Mouse (Mus musculus): ENCODE data around the gene Apoc2. TPM values are rescaled to one million over a fixed set of nuclear protein-coding genes. Genes with fewer than 3 reads are reported as not detected.
"Not testable (repeated sequence)": the region's sequence is repeated elsewhere in the genome, so short reads cannot be mapped to it uniquely, and the experiment has no call there.

The Apoc2 gene
- polyA plus RNA-seq, 1 experiment from 2014 or later: 98.1 TPM

GRCm38 (mm10) chr7:19688101-19688500 lies 10.4 kb upstream of the Apoc2 start:
- Histone ChIP-seq H3K4me1 (peaks cover 8% of the 10 kb centered on the region), H3K27ac (no peak overlapping the region), H3K9me3 (no peaks in the 10 kb centered on the region), H3K27me3 (replicated peaks) (no peaks in the 10 kb centered on the region), H3K4me3 (replicated peaks) (no peak overlapping the region), H3K9ac (no peak overlapping the region), H3K36me3 (no peaks in the 10 kb centered on the region), H3K4me2 (no peak overlapping the region)
- ATAC-seq (ENCODE audit: insufficient read depth, low FRiP score, low read depth): no peak
- 91% methylated on average over 10 of the region's 10 CpGs for WGBS

- ATAC-seq (ENCODE audit: insufficient read depth, low FRiP score, low read depth): peak; percentile 38; the same call in 1 of the 2 replicates
- not testable (repeated sequence) for H3K27me3 ChIP-seq (replicated peaks); H3K27ac ChIP-seq; H3K9me3 ChIP-seq; H3K36me3 ChIP-seq; H3K4me2 ChIP-seq; H3K4me1 ChIP-seq; H3K4me3 ChIP-seq (replicated peaks); H3K9ac ChIP-seq
- WGBS: 64% methylated on average over 8 of the region's 8 CpGs
These were observed 9.3 kb upstream of the Apoc2 start for GRCm38 (mm10) chr7:19686927-19687583.

- Histone ChIP-seq H3K9me3 (no peaks in the 10 kb centered on the region), H3K27ac (no peak overlapping the region), H3K4me3 (replicated peaks) (no peak overlapping the region), H3K36me3 (no peaks in the 10 kb centered on the region), H3K4me2 (no peak overlapping the region), H3K27me3 (replicated peaks) (no peaks in the 10 kb centered on the region), H3K4me1 (no peaks in the 10 kb centered on the region), H3K9ac (no peak overlapping the region)
- ATAC-seq (ENCODE audit: insufficient read depth, low FRiP score, low read depth): no peak
- 80% methylated on average over 6 of the region's 6 CpGs for WGBS
These were observed 8.8 kb upstream of the Apoc2 start for GRCm38 (mm10) chr7:19686521-19686920.

GRCm38 (mm10) chr7:19685374-19685773 lies 7.6 kb upstream of the Apoc2 start:
- no peak for ATAC-seq (ENCODE audit: insufficient read depth, low FRiP score, low read depth)
- H3K4me3 ChIP-seq (replicated peaks): no peak overlapping the region
- no peaks in the 10 kb centered on the region for H3K27me3 ChIP-seq (replicated peaks)
- no peaks in the 10 kb centered on the region for H3K4me1 ChIP-seq
- no peak overlapping the region for H3K27ac ChIP-seq
- no peak overlapping the region for H3K4me2 ChIP-seq
- 53% methylated on average over 4 of the region's 4 CpGs for WGBS
- H3K9ac ChIP-seq: no peak overlapping the region
- H3K36me3 ChIP-seq: no peaks in the 10 kb centered on the region
- no peaks in the 10 kb centered on the region for H3K9me3 ChIP-seq

- no peaks in the 10 kb centered on the region for H3K9me3 ChIP-seq
- no peaks in the 10 kb centered on the region for H3K36me3 ChIP-seq
- no peak overlapping the region for H3K9ac ChIP-seq
- no peak overlapping the region for H3K4me3 ChIP-seq (replicated peaks)
- WGBS: 76% methylated on average over 6 of the region's 6 CpGs
- H3K4me2 ChIP-seq: no peak overlapping the region
- no peaks in the 10 kb centered on the region for H3K4me1 ChIP-seq
- no peaks in the 10 kb centered on the region for H3K27me3 ChIP-seq (replicated peaks)
- ATAC-seq (ENCODE audit: insufficient read depth, low FRiP score, low read depth): no peak
- no peak overlapping the region for H3K27ac ChIP-seq
These were observed 6.0 kb upstream of the Apoc2 start for GRCm38 (mm10) chr7:19683771-19684201.

- H3K4me2 ChIP-seq: no peak overlapping the region
- no peak overlapping the region for H3K27ac ChIP-seq
- ATAC-seq (ENCODE audit: insufficient read depth, low FRiP score, low read depth): no peak
- H3K27me3 ChIP-seq (replicated peaks): no peaks in the 10 kb centered on the region
- H3K4me1 ChIP-seq: no peaks in the 10 kb centered on the region
- no peak overlapping the region for H3K9ac ChIP-seq
- no peak overlapping the region for H3K4me3 ChIP-seq (replicated peaks)
- WGBS: 63% methylated on average over 3 of the region's 3 CpGs
- H3K9me3 ChIP-seq: no peaks in the 10 kb centered on the region
- H3K36me3 ChIP-seq: no peaks in the 10 kb centered on the region
These were observed 5.2 kb upstream of the Apoc2 start for GRCm38 (mm10) chr7:19682979-19683378.

GRCm38 (mm10) chr7:19681202-19681694 lies 3.5 kb upstream of the Apoc2 start, which contains the start of the genes Gm44805 and Apoc4:
Gene Gm44805, minus strand, starts transcription at chr7:19681423.
Gene Apoc4, minus strand, starts transcription at chr7:19681479.
- 59% methylated on average over 8 of the region's 8 CpGs for WGBS
- Histone ChIP-seq H3K27ac (no peak within 1 kb of the TSS), H3K9ac (no peak within 1 kb of the TSS)

GRCm38 (mm10) chr7:19680702-19681101 lies 3.0 kb upstream of the Apoc2 start:
- H3K4me1 ChIP-seq: no peaks in the 10 kb centered on the region
- 72% methylated on average over 2 of the region's 2 CpGs for WGBS
- no peaks in the 10 kb centered on the region for H3K27me3 ChIP-seq (replicated peaks)
- no peak overlapping the region for H3K4me2 ChIP-seq
- no peak for ATAC-seq (ENCODE audit: insufficient read depth, low FRiP score, low read depth)
- H3K9ac ChIP-seq: no peak overlapping the region
- H3K4me3 ChIP-seq (replicated peaks): no peak overlapping the region
- H3K36me3 ChIP-seq: no peaks in the 10 kb centered on the region
- no peaks in the 10 kb centered on the region for H3K9me3 ChIP-seq
- H3K27ac ChIP-seq: no peak overlapping the region

More at GRCm38 (mm10) chr7:19681202-19681694, 3.5 kb upstream of the Apoc2 start, which contains the start of the genes Gm44805 and Apoc4:
- H3K36me3 ChIP-seq: no peaks in the 10 kb centered on the region
- H3K4me3 ChIP-seq (replicated peaks): no peak within 1 kb of the TSS
- no peaks in the 10 kb centered on the region for H3K4me1 ChIP-seq
- H3K27me3 ChIP-seq (replicated peaks): no peaks in the 10 kb centered on the region
- H3K4me2 ChIP-seq: no peak within 1 kb of the TSS
- no peaks in the 10 kb centered on the region for H3K9me3 ChIP-seq
- ATAC-seq (ENCODE audit: insufficient read depth, low FRiP score, low read depth): no peak

GRCm38 (mm10) chr7:19678901-19679300 lies 1.2 kb upstream of the Apoc2 start:
- 86% methylated on average over 3 of the region's 3 CpGs for WGBS
- no peak overlapping the region for H3K9ac ChIP-seq
- H3K4me2 ChIP-seq: no peak overlapping the region
- no peak for ATAC-seq (ENCODE audit: insufficient read depth, low FRiP score, low read depth)
- no peaks in the 10 kb centered on the region for H3K4me1 ChIP-seq
- no peak overlapping the region for H3K4me3 ChIP-seq (replicated peaks)
- H3K36me3 ChIP-seq: no peaks in the 10 kb centered on the region
- H3K27me3 ChIP-seq (replicated peaks): no peaks in the 10 kb centered on the region
- no peak overlapping the region for H3K27ac ChIP-seq
- H3K9me3 ChIP-seq: no peaks in the 10 kb centered on the region

GRCm38 (mm10) chr7:19676662-19677061 lies 1.1 kb downstream of the Apoc2 start:
- WGBS: 66% methylated on average over 1 of the region's 1 CpGs
- Histone ChIP-seq H3K4me2 (no peak overlapping the region), H3K9me3 (no peaks in the 10 kb centered on the region), H3K36me3 (no peaks in the 10 kb centered on the region), H3K27me3 (replicated peaks) (no peaks in the 10 kb centered on the region), H3K4me3 (replicated peaks) (no peak overlapping the region), H3K9ac (no peak overlapping the region), H3K27ac (no peak overlapping the region), H3K4me1 (no peaks in the 10 kb centered on the region)
- no peak; the same call in 1 of the 2 replicates for ATAC-seq (ENCODE audit: insufficient read depth, low FRiP score, low read depth)

- H3K36me3 ChIP-seq: no peaks in the 10 kb centered on the region
- H3K4me2 ChIP-seq: no peak overlapping the region
- H3K9me3 ChIP-seq: no peaks in the 10 kb centered on the region
- 77% methylated on average over 10 of the region's 10 CpGs for WGBS
- ATAC-seq (ENCODE audit: insufficient read depth, low FRiP score, low read depth): no peak
- H3K9ac ChIP-seq: no peak overlapping the region
- no peak overlapping the region for H3K4me3 ChIP-seq (replicated peaks)
- no peak overlapping the region for H3K27ac ChIP-seq
- no peaks in the 10 kb centered on the region for H3K4me1 ChIP-seq
- no peaks in the 10 kb centered on the region for H3K27me3 ChIP-seq (replicated peaks)
These were observed 1.9 kb downstream of the Apoc2 start for GRCm38 (mm10) chr7:19675824-19676223.

GRCm38 (mm10) chr7:19673083-19673699 lies 4.5 kb downstream of the Apoc2 start:
- H3K27ac ChIP-seq: no peak overlapping the region
- no peaks in the 10 kb centered on the region for H3K27me3 ChIP-seq (replicated peaks)
- peaks cover 5% of the 10 kb centered on the region; the same call in 1 of the 2 replicates for H3K4me1 ChIP-seq
- no peaks in the 10 kb centered on the region for H3K36me3 ChIP-seq
- H3K4me3 ChIP-seq (replicated peaks): no peak overlapping the region
- ATAC-seq (ENCODE audit: insufficient read depth, low FRiP score, low read depth): no peak
- no peak overlapping the region for H3K4me2 ChIP-seq
- H3K9ac ChIP-seq: no peak overlapping the region
- WGBS: 57% methylated on average over 14 of the region's 14 CpGs
- no peaks in the 10 kb centered on the region for H3K9me3 ChIP-seq
